ENCODE assay signal across 8 mouse cellular contexts in the genomic region with DNA sequence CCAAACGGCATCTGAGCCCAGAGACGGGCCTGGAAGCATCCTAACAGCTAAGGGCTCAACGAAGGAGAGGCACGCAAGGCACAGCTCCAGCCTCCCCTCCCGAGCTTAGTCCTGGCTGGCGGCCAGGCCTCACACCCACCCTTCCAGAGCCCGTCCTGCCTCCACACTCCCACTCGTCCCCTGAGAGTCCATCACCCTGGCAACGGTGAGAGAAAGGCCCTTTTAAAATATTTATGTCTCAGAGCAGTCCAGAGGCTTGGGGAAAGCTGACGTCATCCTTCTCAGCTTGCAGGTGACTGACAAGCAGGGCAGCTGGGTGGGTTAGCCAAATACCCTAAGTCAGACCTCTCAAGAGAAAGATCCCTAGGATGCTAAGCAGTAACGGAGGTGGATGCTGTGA. TPM values are rescaled to one million over a fixed set of nuclear protein-coding genes. Genes with fewer than 3 reads are reported as not detected.
A peak's percentile ranks its signal among the peaks of the same experiment; 100 is the strongest.
DNase-seq lines count a peak whose midpoint lies in the region; ATAC-seq and TF ChIP-seq lines count a peak whose summit lies in the region.

No protein-coding gene starts in this region.

- H3K27ac ChIP-seq in liver, postnatal 0 days (ENCODE audit: low read depth): no peak overlapping the region

- no peak for TF ChIP-seq EP300 in liver, postnatal 0 days (IDR thresholded peaks at IDR 0.05; ENCODE audit: low read depth)

- peak; percentile 60 for DNase-seq in liver
- no peak for DNase-seq in liver, postnatal 0 days
- peak; percentile 42 for DNase-seq in forelimb bud, embryonic 11.5 days (ENCODE audit: low read depth, low spot score)
- DNase-seq in heart, postnatal 14 days: peak; percentile 73 to 75
- DNase-seq in layer of hippocampus, postnatal 14 days (ENCODE audit: low spot score in 2 of 2): peak; percentile 68 to 78
- DNase-seq in lung, postnatal 36 days: peak; percentile 31
- DNase-seq in right cerebral cortex, postnatal 25 days: peak; percentile 83
- DNase-seq in thymus, postnatal 14 days: no peak

- ATAC-seq in liver, postnatal 0 days: no peak

- no peaks in the 10 kb centered on the region for H3K27me3 ChIP-seq in liver, postnatal 0 days (ENCODE audit: insufficient read depth, low read length)

- no peak overlapping the region for H3K9ac ChIP-seq in liver, postnatal 0 days (replicated peaks)

- H3K9me3 ChIP-seq in liver, postnatal 0 days (ENCODE audit: low read length): no peaks in the 10 kb centered on the region

- peaks cover 32% of the 10 kb centered on the region for H3K36me3 ChIP-seq in liver, postnatal 0 days (replicated peaks; ENCODE audit: insufficient read depth, low read length)

- peaks cover 2% of the 10 kb centered on the region; the same call in 1 of the 2 replicates for H3K4me1 ChIP-seq in liver, postnatal 0 days (ENCODE audit: insufficient read depth)

- no peak overlapping the region for H3K4me2 ChIP-seq in liver, postnatal 0 days (ENCODE audit: low read depth, low read length)

- TF ChIP-seq CTCF in liver, postnatal 0 days (IDR thresholded peaks at IDR 0.05; ENCODE audit: low read depth): no peak

- intact Hi-C loops in heart, postnatal 14 days (cut with DNase I): loop anchor here (5.0 kb wide), 3 partner anchors 40 to 385 kb away; a partner anchor contains a TSS

- H3K4me3 ChIP-seq in liver, postnatal 0 days (ENCODE audit: low read depth, low read length): no peak overlapping the region

- WGBS in liver, postnatal 0 days (ENCODE audit: insufficient replicate concordance): 59% methylated on average over 11 of the region's 11 CpGs

RNA-seq across cellular contexts. Expression of a gene that starts 5.8 kb away (rescaled TPM):
- 2.2 and 2.3 TPM in 2 replicates for polyA plus RNA-seq in liver, postnatal 0 days (2015; fragmentation: Nextera tagmentation; extraction: Ambion mirVana)
- total RNA-seq in heart, postnatal 14 days (2021): 1 to 10 TPM; 4.8 to 5.3 TPM
- 10 to 100 TPM; 12.8 to 15.2 TPM for total RNA-seq in layer of hippocampus, postnatal 14 days (2021)

RNA-seq across cellular contexts. Expression of a gene that starts 29.9 kb away (rescaled TPM):
- polyA plus RNA-seq in liver, postnatal 0 days (2015; fragmentation: Nextera tagmentation; extraction: Ambion mirVana): 3.3 and 3.7 TPM in 2 replicates
- total RNA-seq in heart, postnatal 14 days (2021): 10 to 100 TPM; 69.9 to 72.4 TPM
- 10 to 100 TPM; 88.9 to 93.4 TPM for total RNA-seq in layer of hippocampus, postnatal 14 days (2021)

RNA-seq across cellular contexts. Expression of a gene that starts 39.6 kb away (rescaled TPM):
- polyA plus RNA-seq in liver, postnatal 0 days (2015; fragmentation: Nextera tagmentation; extraction: Ambion mirVana): 18.7 and 19.6 TPM in 2 replicates
- total RNA-seq in heart, postnatal 14 days (2021): 10 to 100 TPM; 44.2 to 49.3 TPM
- total RNA-seq in layer of hippocampus, postnatal 14 days (2021): 10 to 100 TPM; 83.3 to 85.6 TPM

Comparison
In these comparisons a context has a peak if more than half of its experiments do, and no peak if none do; other contexts are left out.
1. DNase-seq: peak in liver (single experiment), forelimb bud, embryonic 11.5 days (single experiment), heart, postnatal 14 days (2 of 2), layer of hippocampus, postnatal 14 days (2 of 2), lung, postnatal 36 days (single experiment) and right cerebral cortex, postnatal 25 days (single experiment); none in liver, postnatal 0 days (single experiment) and thymus, postnatal 14 days (single experiment).